Mouse (Mus musculus) gastrocnemius, adult 8-10 months (tissue): Measurements from ENCODE around the gene Adgrg3. TPM values are rescaled to one million over a fixed set of nuclear protein-coding genes. Genes with fewer than 3 reads are reported as not detected.

Source experiments
- DNase-seq, 2 experiments: peaks; one replicate each; pipeline ENCODE4 v3.0.0; 2022; ENCODE audit warnings: low spot score in 2 of 2
- total RNA-seq, 4 experiments: library from RNA; stranded (reverse); gene quantifications; 2 replicates each; pipeline ENCODE4 v1.2.4; 2022

Gene Adgrg3
- total RNA-seq, result under 1 TPM in 3 of 4 experiments, not detected in 1; 0.13 to 0.27 (median 0.18) TPM

- no peak for DNase-seq
These were observed at the start of gene Adgrg3 for GRCm38 (mm10) chr8:95017451-95017850. Adgrg3 (plus strand) TSS chr8:95017692.

DNA sequence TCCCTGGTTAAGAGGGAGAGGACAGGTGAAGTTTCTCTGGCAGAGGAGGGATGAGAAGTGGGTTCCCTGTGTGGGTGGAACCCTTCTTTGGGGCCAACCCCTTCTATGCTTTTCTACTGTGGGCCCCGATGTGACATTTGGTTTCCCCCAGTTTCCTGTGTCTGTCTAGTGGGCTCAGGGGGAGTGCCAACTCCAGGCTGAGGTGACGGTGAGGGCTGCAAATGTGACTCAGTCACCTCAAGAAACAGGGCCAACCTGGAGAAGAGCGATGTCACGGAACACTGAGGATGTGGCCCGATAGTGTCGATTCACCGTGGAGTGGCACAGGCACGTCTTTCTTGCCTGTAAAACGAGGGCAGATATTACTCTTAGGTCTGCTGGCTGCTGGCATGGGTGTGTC lies 44.2 kb upstream of the Adgrg3 start:
- no peak for DNase-seq

DNA sequence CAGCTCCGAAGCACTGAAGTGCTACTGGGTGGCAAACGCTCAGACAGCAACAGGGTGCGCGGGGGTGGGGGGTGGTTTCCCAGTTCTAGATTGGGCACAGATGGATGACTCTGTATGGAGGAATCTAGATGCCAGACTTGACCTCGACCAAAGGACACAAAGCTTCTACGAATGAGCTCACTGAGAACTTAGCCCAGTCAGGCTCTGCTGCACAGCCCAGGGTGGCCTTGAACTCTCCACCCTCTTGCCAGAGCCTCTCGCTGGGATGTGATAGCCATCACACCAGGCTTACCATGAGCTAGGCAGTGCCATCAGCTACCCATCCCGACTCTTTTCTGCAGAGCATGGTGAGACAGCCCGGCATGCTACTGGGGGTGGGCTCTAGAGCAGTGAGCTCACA lies 43.7 kb upstream of the Adgrg3 start:
- no peak for DNase-seq

DNA sequence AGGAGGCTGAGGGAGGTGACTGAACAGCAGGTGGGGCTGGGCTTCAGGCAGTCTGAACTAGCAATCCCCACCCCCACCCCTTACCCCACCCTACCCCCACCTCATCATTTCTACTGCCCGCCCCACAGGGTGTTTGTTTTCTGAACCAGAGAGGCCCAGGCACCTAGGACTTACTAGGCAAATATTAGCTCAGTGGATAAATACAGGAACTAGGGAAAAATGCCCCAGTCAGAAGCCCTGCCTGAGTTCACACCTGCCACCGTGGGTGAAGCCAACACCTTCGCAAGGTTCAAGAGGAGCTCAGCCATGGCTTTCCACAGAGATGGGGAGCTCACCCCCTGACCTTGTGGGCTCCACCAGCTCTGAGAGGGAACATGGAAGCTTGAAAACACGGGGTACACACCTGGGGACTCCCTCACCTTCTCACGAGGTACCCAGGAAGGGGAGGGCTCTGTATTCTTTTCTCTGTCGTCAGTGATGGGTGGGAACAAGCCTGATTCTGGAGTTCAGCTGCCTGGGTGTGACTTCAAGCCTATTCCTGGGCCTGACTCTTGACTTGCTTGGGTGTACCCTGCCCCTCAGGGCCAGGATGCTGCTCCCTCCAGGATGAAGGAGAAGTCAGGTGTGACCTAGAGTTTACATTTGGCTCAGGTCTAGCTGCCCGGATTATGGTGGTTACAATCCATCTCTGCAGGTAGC lies 42.9 kb upstream of the Adgrg3 start, which contains the start of gene Adgrg1:
Adgrg1 (plus strand) TSS at position 285 of the 699 bp plus-strand sequence.
- DNase-seq, result no peak

DNA sequence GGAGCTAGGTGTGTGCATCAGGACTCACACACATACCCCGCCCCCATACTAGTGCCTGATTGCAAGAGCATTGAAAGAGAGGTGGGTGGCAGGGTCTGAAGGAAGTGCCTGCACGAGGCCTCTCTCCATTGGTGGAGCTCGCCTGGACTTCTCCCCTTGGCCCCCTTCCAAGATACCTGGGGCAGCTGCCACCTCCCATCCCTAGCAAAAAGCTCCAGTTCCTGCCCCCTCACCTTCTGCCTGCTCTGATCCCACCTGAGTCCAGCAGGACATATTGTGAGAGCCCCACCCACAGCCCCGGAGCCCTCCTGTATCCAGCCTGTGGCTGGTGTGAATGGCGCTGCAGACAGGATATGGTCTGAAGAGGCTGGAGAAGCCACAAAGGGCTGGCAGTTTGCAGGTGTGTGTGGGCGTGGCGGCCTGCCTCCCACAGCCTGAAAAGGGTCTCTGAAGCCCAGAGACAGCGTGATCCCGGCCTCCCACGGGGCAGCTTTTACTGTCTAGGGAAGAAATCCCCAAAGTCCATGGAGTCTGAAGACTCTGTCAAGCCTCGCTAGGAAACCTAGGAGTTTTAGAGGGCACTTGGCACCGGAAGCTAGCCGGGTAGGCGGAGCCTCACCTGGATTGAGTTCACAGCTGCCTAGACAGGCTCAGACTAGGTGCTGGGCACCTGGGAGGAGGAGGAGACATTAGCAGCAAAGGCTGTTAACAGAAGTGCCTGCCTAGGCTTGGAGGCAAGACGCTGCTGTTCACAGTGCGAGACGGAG lies 40.7 kb upstream of the Adgrg3 start:
- DNase-seq, result no peak

DNA sequence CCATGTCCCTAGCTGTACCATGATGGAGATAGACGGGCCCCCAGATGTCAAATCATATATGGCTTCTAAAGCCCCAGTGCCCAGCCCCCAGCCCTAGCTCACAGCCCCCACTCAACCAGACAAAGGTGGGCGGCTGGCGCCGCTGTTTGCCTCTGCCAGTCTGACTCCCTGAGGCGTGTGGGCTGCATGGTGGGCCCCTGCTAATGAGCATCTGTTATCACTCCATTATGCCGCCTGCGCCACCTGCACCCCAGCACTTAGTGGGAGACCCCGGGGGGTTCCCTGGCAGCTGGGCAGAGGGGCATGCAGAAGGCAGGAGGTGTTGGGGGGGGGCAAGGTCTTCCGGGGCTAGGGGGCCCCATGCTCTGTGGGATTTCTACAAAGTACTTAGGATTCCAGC lies 39.4 kb upstream of the Adgrg3 start:
- DNase-seq, result no peak

- DNase-seq, result no peak
These were observed 38.7 kb upstream of the Adgrg3 start for GRCm38 (mm10) chr8:94978593-94979319.

- no peak for DNase-seq
These were observed 37.3 kb upstream of the Adgrg3 start for GRCm38 (mm10) chr8:94980176-94980575.

GRCm38 (mm10) chr8:94980976-94981375 lies 36.5 kb upstream of the Adgrg3 start:
- no peak for DNase-seq

DNA sequence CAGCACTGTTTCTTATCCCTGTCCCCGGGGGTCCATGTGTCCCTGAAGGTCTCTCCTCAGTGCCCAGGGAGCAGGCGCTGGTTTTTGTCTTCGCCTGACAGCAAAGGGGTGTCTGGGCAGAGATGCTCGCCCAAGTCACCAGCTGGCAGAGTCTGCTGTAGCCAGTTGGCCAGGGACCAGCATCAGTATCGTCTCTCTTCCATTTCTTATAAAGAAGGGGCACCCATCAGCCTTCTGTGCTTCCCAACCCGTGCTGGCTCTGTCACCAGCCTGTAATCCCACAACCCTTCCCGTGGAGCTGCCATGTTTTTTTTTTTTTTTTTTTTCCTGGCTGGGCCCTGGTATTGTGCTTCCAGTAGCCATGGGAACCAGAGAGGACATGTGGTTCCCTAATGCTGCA lies 35.6 kb upstream of the Adgrg3 start:
- no peak for DNase-seq

GRCm38 (mm10) chr8:94983146-94983545 lies 34.3 kb upstream of the Adgrg3 start:
- DNase-seq, result no peak

- no peak for DNase-seq
These were observed 33.5 kb upstream of the Adgrg3 start for GRCm38 (mm10) chr8:94983881-94984516.

- DNase-seq, result no peak
These were observed 32.5 kb upstream of the Adgrg3 start for GRCm38 (mm10) chr8:94985023-94985422.

DNA sequence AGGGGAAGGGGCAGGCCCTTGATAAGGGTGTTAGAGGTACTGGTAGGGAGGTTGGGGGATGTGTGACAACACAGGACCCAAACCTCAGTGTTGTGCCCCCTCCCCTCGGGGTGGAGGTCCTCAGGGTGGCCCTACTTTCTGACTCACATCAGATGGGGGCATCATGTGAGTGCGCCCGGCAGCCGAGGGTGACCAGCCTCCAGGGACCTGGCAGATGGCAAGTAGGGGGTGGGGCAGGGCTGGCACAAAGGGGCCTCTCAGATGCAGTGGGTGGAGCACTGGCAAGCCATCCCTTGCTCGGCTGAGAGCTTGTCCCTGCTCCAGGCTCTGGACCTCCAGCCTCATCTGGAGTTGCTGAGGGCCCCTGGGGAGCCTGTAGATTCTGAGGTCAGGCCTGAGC lies 30.8 kb upstream of the Adgrg3 start:
- DNase-seq, result no peak

DNA sequence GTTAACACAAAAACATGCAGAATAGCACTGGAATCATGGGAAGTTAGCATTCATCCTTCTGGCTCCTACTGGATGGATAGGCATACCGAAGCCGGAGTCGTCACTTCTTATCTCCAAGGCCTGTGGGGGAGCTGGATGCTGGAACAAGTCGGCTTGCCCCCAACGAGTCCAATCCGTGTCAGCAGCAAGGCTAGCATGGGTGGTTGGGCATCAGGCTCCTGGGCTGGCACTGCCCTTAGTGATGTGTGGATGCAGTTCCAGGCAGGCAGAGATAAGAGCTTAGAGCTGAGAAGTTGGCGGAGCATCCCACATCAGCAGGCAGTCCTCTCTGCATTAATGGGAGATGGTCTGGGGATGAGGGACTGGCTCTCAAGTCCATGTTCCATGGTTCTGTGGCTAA lies 29.9 kb upstream of the Adgrg3 start:
- no peak for DNase-seq

DNA sequence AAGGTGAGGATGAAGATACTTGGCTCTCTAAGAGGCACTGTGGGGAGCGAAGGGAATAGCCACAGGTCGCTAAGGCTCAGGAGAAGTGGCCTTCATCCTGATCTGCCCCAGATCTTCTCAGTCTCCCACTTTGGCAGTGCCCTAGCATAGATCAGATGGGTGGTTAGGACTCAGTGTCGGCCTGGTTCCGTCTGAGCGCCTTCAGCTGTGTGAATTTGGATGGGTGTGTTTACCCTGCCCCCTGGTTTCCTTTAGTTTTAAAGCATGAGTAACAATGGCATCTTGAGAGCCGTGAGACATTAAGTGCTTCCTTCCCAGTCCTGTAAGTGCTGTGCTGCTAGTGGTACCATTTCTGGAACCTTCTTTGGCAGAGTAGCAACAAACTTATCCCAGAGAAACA lies 28.9 kb upstream of the Adgrg3 start:
- DNase-seq, result no peak

DNA sequence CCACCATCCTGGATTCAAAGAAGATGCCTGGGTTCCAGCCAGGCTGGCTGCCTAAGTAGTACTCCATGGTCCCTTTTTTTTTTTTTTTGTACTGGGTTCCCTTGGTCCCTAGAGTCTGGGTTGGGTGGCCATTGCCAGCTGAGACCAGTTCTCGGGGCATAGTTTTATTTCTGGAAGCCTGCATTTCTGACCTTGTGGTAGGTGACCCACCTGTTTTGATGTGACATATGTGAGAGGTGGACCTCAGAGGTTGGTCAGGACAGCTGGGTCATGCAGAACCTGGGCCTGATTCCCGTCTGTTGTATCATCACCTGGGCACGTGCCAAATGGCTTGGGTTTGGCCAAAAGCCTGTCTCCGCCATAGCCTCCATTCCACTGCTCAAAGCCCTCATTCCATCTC lies 27.8 kb upstream of the Adgrg3 start:
- no peak for DNase-seq

DNA sequence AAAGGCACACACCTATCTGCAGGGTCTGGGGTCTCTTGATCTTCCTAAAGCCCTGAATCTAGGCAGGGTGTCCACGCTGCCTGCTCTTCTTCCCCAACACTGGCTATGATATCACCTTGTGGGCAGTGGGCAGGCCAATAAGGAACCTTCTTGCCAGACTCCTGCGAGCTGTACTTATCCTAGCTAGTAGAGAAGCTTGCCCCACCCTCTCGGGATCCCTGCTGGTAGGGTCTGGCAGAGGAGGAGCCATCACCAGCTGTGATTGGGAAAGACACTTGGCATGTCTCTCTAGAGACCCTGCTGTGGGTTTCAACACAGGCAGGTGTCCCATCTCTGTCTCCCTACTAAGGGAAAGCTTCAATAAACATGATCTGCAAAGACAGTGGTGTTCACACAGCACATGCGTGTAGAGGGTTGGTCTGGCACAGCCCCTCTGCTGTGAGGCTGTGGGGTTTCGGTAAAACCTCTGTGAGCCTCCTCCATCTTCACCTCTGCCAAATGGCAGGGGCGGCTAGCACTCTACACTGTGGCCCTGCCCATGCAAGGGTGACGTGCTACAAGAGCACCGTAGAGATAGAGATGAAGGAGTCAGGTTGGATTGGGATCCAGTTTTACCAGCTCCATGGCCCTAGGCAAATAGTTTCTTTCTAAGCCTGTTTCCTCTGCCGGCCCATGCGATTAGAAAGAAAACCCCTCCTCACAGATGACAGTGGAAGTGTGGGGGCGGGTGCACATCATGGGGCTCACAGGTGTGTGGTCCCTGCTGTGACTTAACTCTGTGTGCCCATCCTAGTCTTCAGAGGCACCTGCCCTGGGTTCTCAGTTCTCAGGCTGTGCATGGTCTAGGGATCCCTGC lies 26.7 kb upstream of the Adgrg3 start:
- no peak for DNase-seq

- DNase-seq, result no peak
These were observed 26.0 kb upstream of the Adgrg3 start for GRCm38 (mm10) chr8:94991454-94991994.

- DNase-seq, result no peak
These were observed 25.5 kb upstream of the Adgrg3 start for GRCm38 (mm10) chr8:94992010-94992409.
